Mouse (Mus musculus): Measurements from ENCODE around the gene Ttc7. TPM values are rescaled to one million over a fixed set of nuclear protein-coding genes. Genes with fewer than 3 reads are reported as not detected.

Gene Ttc7
- polyA plus RNA-seq (2014; fragmentation: Illumina TruSeq; extraction: RNeasy Lipid Tissue Mini Kit (QIAGEN cat#74804); ENCODE audit: low read depth, low replicate concordance) = 7.8 TPM

GRCm38 (mm10) chr17:87282706-87283053 is at the start of gene Ttc7:
TSS of gene Ttc7 (plus strand) at chr17:87282886.

GRCm38 (mm10) chr17:87265792-87266186 is 16.9 kb upstream of the Ttc7 start, which contains the start of gene Mcfd2:
TSS of gene Mcfd2 (minus strand) at chr17:87265935.

GRCm38 (mm10) chr17:87427511-87427910 is 144.8 kb downstream of the Ttc7 start, which contains the start of gene Stpg4:
TSS of gene Stpg4 (minus strand) at chr17:87427741.

Other genes starting within 250 kb of the Ttc7 start
- gene Socs5, start 175.2 kb upstream of the Ttc7 start, polyA plus RNA-seq (2014; fragmentation: Illumina TruSeq; extraction: RNeasy Lipid Tissue Mini Kit (QIAGEN cat#74804); ENCODE audit: low read depth, low replicate concordance) = 22.4 TPM
- gene Mcfd2, start 17.0 kb upstream of the Ttc7 start, polyA plus RNA-seq (2014; fragmentation: Illumina TruSeq; extraction: RNeasy Lipid Tissue Mini Kit (QIAGEN cat#74804); ENCODE audit: low read depth, low replicate concordance) = 166 TPM
- not detected for gene Stpg4, start 144.9 kb downstream of the Ttc7 start, polyA plus RNA-seq (2014; fragmentation: Illumina TruSeq; extraction: RNeasy Lipid Tissue Mini Kit (QIAGEN cat#74804); ENCODE audit: low read depth, low replicate concordance)
- gene Calm2, start 164.0 kb downstream of the Ttc7 start, polyA plus RNA-seq (2014; fragmentation: Illumina TruSeq; extraction: RNeasy Lipid Tissue Mini Kit (QIAGEN cat#74804); ENCODE audit: low read depth, low replicate concordance) = 947 TPM

All from kidney, adult 10 weeks (tissue).